Mouse (Mus musculus): ENCODE data around the gene Tmem82.

Tmem82 gene

DNA sequence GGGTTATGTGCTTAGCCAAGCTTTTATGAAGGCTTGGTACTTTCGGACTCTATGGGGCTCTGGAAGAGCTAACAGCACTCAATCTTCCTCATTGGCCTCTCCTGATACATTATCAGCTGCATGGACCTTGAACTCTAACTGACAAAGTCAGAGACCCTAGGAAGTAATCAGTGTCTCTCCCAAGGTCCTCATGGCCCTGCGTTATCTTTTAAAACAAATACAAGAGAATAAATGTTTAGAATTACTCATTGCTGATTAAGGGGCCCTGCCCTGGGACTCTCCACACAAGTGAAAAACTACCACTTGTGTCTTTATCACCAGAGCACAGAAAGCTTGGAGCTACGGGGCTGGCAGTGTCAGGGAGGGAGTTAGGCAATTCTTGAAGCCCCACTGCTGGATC lies 39.6 kb downstream of the Tmem82 start:
- CTCF ChIA-PET: no interaction called here

GRCm38 (mm10) chr4:141576877-141577276 lies 41.6 kb downstream of the Tmem82 start:
- CTCF ChIA-PET: interaction anchor here (0.5 to 0.7 kb wide), 2 partner anchors 85 to 125 kb away, joined by 3 read pairs; no protein-coding TSS in a partner anchor

DNA sequence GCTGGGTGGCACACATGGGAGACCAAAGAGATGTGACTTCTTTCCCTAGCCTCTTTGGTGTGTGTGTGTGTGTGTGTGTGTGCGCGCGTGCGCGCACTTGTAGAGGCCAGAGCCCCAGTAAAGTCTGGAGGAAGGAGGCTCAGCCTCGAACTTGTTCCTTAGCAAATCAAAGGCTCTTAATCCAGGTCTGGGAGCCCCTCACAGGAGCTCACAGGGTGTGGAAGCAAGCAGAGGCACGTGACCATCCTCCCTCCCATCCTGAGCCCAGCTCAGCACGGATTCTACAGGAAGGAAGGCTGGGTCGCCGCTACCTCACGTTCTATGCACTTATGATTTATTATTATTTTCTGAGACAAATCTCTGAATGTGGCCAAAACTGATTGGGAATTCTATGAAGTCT lies 42.0 kb downstream of the Tmem82 start:
- CTCF ChIA-PET: interaction anchor here (0.5 to 0.6 kb wide), 2 partner anchors 125 to 151 kb away, joined by 3 to 4 read pairs; no protein-coding TSS in a partner anchor

DNA sequence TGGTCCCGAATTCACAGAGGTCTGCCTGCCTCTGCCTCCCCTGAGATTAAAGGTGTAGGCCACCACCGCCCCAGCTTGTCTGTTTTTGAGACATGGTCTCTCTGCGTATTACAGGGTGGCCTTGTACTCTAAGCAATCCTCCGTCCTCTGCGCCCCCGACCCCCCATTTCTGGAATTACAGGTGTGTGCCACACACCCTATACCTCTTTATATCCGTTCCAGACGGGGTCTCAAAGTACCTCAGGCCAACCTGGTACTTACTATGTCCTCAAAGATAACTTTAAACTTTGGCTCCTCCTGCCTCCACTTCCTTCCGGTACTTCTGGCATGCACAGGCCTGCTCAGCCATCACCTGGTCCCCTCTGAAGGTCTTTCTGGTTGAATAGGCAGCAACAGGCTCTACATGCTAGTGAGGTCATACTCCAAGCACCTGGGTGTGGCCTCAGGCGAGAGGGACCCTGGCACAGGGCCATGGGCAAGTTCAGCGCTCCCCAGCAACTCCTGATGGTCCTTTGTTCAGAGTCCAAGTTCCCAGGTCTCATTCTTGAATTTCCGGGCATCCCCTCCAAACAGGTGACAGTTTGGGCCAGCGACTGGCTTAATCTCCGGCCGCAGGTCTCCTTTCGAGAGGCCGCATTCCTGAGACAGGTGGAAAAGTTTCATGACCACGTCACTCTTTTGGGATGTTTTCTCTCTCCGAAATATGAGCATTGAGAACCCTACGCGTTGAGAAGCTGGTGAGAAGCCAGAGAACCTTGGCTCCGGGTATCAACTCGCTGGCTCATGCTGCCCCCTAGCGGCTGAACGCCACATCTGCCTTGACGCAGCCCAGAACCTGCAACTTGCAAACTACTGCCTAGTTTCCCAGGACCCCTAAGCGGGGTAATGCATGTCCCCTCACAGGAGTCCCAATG lies 43.4 kb downstream of the Tmem82 start:
- CTCF ChIA-PET: interaction anchor here (1.3 to 3.2 kb wide), 2 partner anchors 144 to 170 kb away, joined by 6 to 13 read pairs; no protein-coding TSS in a partner anchor

DNA sequence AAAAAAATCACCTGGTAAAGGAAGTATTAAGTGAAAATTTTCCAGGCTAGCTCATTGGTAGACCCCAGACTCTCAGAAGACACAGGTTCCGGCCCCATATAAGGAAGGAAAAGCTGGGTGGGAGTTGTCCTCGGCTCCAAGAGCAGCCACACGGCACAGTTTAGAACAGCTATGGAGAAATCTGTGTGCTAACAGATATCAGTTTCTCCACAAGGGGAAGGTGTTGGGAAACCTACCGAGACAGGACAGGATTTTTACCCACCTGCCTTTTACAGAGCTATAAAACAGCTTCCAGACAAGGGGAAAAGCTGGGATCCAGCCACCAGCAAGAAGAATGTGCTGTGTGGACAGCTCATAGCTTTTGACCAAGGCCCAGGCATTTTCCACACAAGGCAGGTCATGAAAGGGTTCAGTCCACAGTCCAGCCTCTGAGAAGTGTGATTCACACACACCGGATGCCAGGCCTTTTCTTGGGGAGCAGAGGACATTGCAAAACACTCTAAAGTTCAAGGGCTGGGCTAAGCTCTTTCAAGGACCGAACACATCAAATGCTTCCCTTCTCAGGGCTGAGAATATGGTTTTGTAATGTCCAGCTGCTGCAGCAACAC lies 45.0 kb downstream of the Tmem82 start:
- CTCF ChIA-PET: interaction anchor here (0.6 to 3.2 kb wide), 4 partner anchors 148 to 216 kb away, joined by 3 to 13 read pairs (median 3); no protein-coding TSS in a partner anchor

DNA sequence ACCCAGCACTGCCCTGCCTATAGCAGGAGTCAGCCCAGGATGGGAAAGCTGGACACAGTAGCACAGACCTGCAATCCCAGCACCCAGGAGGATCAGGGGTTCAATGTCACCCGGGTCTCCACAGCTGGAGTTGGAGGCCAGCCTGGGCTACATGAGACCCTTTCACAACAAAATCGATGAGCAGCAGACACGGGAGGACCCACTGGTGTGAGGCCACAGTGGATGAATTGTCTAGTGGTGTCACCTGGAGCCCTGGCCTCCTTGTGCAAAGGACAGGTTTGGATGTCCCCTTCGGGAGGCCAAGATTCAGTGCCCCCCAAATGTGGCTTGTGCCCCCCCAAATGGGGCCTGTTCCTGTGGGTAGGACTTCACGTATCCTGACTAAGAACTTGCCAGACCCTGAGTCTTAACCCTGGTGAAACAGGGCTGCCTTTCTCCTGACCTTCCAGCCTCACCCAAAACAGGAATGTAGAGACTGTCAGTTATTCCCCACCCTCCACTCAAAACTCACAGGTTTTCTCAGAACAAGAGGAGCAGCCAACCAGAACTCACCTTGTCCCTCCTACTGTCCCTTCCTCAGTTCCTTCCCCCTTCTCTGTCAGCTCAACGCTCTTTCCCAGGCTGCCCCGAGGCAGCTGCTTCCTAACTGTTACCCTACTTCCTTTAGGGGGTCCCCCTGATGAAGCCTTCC lies 45.6 kb downstream of the Tmem82 start:
- CTCF ChIA-PET: interaction anchor here (0.6 to 3.2 kb wide), 4 partner anchors 12 to 182 kb away, joined by 3 to 13 read pairs (median 3); no protein-coding TSS in a partner anchor

DNA sequence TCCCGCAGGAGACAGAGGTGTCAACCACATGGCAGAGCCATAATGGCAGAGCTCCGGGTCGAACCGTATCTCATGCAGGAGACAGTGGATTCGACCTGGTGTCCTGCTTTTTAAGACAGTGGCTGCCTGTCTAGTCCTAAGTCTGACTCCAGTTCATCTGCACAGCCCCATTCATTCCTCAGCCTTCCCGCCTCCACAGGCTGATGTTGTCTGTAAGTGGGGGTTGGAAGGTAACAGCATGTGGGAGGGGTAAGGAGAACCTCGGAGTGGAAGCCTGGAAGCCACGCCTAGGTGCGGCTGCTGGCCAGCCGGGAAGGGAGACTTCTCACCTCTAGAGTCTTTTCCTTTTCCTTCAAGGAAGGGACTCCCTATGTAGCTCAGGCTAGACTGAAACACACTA lies 46.5 kb downstream of the Tmem82 start:
- CTCF ChIA-PET: interaction anchor here (0.6 to 1.1 kb wide), 5 partner anchors 12 to 347 kb away, joined by 3 to 8 read pairs (median 3); partner anchors contain the start of gene Clcnka

DNA sequence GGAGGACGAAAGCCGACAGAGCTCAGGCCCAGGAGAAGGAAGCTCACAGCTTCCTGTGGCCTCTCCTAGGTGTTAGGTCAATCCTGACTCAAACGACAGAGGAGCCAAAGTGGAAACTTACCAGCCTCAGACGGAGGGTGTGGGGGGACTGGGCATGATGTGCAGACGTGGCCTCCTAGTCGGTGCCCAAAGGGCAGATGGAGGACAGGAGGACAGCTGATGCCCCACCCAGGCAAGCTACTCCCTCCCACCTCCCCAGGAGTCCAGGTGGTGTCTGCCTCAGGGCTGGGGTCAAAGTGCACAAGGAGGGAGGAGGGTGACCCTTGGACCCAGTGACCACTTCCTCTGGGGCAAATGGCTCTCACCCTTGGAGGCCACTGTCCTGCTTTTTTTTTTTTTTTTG lies 47.1 kb downstream of the Tmem82 start:
- CTCF ChIA-PET: interaction anchor here (0.6 to 0.7 kb wide), 4 partner anchors 11 to 347 kb away, joined by 3 to 8 read pairs (median 4); no protein-coding TSS in a partner anchor

DNA sequence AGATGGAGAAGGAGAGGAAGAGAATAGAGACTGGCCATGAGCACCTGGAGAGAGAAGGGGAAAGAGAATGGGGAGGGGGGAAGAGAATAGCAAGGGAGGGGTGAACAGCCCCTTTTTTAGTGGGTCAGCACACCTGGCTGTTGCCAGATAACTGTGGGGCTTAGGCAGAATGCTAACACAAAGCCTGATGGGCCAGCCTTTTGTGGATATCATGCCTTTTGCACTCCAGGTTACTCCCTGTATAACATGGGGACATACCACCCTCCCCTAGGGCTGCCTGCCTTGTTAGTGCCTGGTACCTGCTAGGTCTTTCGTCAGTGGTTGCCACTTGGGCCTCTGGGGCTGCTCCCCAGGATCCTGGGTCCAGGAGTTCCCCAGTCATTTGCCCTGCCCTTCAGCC lies 47.6 kb downstream of the Tmem82 start:
- CTCF ChIA-PET: no interaction called here

- CTCF ChIA-PET: interaction anchor here (0.5 kb wide), 1 partner anchor 144 kb away, joined by 3 read pairs; no protein-coding TSS in a partner anchor
These were observed 48.4 kb downstream of the Tmem82 start for GRCm38 (mm10) chr4:141570004-141570403.

DNA sequence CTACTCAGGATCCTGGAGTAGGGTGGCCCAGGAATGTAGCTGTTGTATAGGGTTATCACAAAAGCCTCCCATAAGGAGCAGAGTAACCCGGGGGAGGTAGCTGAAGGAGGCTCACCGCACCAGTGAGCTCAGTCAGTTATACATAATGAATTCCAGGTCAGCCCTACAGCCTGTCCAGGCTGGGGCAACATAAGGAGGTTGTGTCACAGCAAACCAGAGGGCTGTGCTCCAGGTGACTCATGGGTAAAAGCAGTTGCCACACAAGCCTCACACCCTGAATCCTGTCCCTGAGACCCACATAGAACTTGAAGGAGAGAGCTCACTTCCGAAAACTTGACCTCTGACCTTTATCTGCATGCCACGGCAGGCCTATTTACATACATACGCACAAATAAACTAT lies 49.5 kb downstream of the Tmem82 start:
- CTCF ChIA-PET: no interaction called here

GRCm38 (mm10) chr4:141567174-141567573 lies 51.3 kb downstream of the Tmem82 start:
- CTCF ChIA-PET: interaction anchor here (0.6 kb wide), 1 partner anchor 127 kb away, joined by 3 read pairs; no protein-coding TSS in a partner anchor

DNA sequence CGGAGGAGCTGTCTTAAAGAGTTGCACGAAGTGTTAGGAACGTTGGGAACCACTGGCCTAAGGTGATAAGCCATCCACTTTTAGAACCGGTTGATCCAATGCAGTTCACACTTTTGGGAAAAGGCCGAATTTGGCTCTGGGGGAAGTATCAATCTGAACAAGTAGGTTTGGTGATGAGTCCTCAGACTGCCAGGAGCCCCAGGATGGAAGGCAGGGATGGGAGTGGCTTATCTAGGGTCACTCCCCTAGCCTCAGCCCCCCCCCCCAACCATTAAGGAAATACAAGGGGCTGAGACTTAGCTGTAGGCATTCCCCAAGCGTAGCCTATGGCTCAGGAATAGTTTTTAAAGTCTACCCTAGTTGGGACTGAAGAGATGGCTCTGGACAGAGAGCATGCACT lies 52.2 kb downstream of the Tmem82 start:
- CTCF ChIA-PET: no interaction called here

GRCm38 (mm10) chr4:141565325-141565724 lies 53.1 kb downstream of the Tmem82 start:
- CTCF ChIA-PET: interaction anchor here (0.7 kb wide), 1 partner anchor 138 kb away, joined by 6 read pairs; no protein-coding TSS in a partner anchor

DNA sequence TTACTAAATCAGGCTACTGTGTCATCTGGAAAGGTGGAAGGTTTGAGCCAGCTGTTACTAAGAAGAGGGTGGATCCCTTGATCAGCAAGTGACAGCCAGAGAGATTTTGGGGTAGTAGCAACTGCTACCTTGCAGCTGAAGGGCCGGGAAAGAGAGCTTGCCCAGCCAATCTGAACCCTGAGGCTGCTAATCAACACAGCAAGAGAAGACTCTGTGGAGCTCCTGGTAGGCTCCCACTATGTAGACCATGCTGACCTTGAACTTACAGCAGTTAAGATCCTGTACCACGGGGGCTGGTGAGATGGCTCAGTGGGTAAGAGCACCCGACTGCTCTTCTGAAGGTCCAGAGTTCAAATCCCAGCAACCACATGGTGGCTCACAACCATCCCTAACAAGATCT lies 53.8 kb downstream of the Tmem82 start:
- CTCF ChIA-PET: no interaction called here

GRCm38 (mm10) chr4:141564209-141564608 lies 54.2 kb downstream of the Tmem82 start:
- CTCF ChIA-PET: no interaction called here

Data from spleen, embryonic (tissue).